Mouse (Mus musculus) liver, postnatal 0 days (tissue): ENCODE data around the gene Ddrgk1.

ENCODE experiments used
- CTCF ChIP-seq: sonication (generic); IDR thresholded peaks from 2 replicates; pipeline ENCODE4 v1.5.1; 2016; ENCODE audit warnings: antibody characterized with exemption, low read depth
- EP300 ChIP-seq: IDR thresholded peaks from 2 replicates; pipeline ENCODE4 v1.6.1; 2016; ENCODE audit warnings: antibody characterized with exemption, low read depth, mild to moderate bottlenecking

GRCm38 (mm10) chr2:130642684-130643369 is 21.6 kb downstream of the Ddrgk1 start, which contains the start of gene Lzts3:
- TF ChIP-seq EP300 (no peak), CTCF (no peak)
